Mouse (Mus musculus): ENCODE data around the gene Gsdmc4. TPM values are rescaled to one million over a fixed set of nuclear protein-coding genes. Genes with fewer than 3 reads are reported as not detected.

Gene Gsdmc4
- total RNA-seq, 2 experiments from 2014 or later: not detected

Other genes with a start within 250 kb of the Gsdmc4 start
- not detected for gene Gsdmc2, start 67.1 kb downstream of the Gsdmc4 start, total RNA-seq (2021)
- gene Gsdmc3, start 33.7 kb downstream of the Gsdmc4 start, total RNA-seq (2021): not detected
- gene Fam49b, start 148.2 kb upstream of the Gsdmc4 start, total RNA-seq (2021): 10 to 100 TPM; 34.1 to 34.6 TPM

All from adrenal gland, postnatal 36 days (tissue).